Mouse (Mus musculus) heart, adult 2 months (tissue): ENCODE results near the gene Maea.

Experiments used
- CTCF ChIP-seq: fragments of 200-600 bp; IDR thresholded peaks from 2 replicates; pipeline ENCODE4 v1.8.1; 2022; ENCODE audit warnings: antibody characterized with exemption, mild to moderate bottlenecking, moderate library complexity
- EP300 ChIP-seq: fragments of 200-500 bp; IDR thresholded peaks from 2 replicates; pipeline ENCODE4 v1.6.1; 2011; ENCODE audit warnings: low read depth, low read length, control low read depth; ENCODE audit not compliant: insufficient read depth

DNA sequence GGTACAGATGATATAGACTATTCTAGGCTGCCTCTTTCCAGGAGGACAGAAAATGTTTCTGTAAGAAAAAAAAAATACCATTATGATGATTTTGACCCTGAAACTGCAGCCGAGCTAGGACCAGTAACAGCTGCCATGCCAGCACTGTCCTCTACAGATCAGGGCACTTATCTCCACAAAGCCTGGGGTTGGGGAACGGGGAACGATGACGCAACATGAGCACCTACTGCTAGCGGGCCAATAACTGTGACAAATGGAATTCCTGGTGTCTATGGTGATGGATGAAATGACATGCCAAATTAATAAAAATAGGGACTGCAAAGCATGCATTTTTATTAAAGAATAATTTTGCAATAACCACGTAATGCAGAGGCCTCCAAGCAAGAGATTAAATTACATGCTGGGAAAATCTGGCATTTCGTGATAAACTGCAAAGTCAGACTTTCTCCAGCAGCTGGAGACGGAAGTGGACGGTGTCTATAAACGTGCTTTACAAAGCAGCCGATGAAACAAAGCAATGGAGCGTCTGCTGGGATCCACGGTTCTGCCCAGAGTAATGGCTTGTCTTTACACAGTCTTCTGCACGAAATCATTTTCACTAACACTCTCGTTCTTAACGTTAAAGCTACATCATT is 41.4 kb upstream of the Maea start:
- no peak for TF ChIP-seq CTCF
- no peak for TF ChIP-seq EP300
